Mouse (Mus musculus): ENCODE measurements at regions not wholly inside any gene's neighbourhood (a gene's known extent, or its start where the extent isn't known, plus 50 kb on each side); places are given as distances from the start of the nearest gene placed in this dataset.

DNA sequence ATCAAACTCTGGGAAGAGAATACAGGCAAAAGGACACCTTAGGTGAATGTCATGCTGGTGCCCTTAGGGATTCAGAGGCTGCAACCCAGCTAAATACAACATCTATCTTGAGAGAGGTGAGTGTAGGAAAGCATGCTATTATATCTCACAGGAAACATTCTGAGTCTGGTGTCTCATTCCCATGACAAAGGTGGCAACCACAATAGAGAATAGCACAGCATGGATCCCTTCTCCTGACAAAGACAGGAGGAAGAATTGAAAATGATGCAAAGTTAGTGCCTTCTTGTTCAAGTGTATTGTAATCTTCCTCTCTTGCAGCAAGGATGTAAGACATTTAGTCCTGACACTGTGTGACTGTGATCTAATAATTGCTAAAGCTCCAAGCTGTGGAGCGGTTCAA, 532.8 kb downstream of the Tfec start:
- DNase-seq = no peak

DNA sequence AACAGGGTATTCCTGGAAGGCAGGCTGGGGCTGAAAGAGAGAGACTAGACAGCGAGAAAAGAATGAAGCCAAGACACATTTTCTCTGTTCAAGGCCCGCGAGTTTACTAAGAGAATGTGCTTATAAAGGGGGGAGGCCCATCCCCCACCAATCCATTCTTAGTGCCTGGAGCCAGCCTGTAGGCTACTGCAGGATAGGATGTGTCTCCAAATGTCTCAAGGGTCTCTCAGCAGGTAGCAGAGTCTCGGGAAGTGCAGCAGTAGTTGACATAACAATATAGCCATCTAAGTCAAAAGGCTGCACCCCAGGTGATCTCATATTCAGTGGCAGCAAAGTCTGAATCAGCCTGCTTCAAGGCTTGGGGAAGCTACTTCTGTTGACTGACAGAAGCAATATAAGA, 536.2 kb downstream of the Tfec start:
- no peak for DNase-seq

DNA sequence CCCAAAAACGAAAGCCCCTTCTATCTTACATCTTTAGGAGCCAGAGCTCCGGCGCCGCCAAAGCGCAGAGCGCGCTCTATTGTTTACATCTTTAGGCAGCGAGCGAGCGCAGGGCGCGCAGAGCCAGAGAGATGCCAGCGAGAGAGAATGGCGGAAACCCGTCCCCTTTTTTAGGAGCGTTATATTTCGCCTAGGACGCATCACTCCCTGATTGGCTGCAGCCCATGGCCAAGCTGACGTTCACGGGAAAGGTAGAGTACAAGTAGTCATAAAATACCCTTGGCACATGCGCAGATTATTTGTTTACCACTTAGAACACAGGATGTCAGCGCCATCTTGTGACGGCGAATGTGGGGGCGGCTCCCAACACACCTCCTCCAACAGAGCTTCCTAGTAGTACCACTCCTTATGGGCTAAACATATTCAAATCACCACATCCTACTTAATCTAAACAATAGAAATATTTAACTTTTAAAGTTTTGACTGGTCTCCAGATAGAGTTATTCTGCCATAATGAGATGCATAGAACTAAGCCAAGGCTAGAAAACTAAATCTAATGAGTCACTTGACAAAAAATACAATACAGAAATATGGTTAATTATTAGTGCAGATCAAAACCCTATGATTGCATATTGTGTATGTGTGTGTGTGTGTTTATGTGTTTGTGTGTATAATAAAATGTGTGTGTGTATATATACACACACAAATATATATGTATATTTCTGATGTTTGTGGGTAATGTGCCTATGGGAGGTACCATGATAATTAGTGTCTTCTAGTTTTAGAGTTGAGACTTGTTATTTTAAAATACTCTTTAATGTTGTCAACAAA, 538.1 kb downstream of the Tfec start:
- DNase-seq = peak in 1 of 2 experiments; percentile 3

DNA sequence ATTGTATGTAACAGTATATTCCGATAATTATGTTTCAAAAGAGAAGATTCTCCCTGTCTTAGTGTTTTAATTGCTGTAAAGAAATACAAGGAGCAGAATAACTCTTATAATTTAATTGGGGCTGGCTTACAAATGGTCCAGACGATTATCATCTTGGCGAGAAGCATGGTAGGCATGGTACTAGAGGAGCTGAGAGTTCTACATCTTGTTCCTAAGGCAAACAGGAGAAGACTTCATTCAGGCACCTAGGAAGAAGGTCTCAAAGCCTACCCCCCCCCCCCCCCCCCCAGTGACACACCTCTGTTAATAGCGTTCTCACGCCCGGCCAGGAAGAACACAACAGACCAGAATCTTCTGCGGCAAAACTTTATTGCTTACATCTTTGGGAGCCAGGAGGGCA, 538.8 kb downstream of the Tfec start:
- no peak for DNase-seq

DNA sequence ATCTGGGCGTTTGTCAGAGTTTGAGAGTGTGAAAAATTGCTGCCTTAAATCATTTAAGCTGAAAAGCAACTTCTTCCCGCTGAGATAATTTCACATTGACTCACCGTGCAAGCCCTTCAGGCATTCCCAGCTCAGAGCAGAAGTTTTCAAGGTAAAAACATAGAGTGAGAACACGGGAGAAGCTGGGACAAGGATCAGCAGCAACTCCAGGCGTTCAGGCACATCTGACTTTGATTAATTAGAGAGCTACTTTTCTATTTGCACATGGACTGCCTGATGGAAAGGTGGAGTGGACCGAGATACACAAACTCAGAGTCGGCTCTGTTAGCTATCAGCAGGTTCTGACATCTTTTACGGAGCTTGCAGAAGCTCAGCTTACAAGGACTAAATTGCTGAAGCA, 564.6 kb downstream of the Tfec start:
- no peak for DNase-seq

DNA sequence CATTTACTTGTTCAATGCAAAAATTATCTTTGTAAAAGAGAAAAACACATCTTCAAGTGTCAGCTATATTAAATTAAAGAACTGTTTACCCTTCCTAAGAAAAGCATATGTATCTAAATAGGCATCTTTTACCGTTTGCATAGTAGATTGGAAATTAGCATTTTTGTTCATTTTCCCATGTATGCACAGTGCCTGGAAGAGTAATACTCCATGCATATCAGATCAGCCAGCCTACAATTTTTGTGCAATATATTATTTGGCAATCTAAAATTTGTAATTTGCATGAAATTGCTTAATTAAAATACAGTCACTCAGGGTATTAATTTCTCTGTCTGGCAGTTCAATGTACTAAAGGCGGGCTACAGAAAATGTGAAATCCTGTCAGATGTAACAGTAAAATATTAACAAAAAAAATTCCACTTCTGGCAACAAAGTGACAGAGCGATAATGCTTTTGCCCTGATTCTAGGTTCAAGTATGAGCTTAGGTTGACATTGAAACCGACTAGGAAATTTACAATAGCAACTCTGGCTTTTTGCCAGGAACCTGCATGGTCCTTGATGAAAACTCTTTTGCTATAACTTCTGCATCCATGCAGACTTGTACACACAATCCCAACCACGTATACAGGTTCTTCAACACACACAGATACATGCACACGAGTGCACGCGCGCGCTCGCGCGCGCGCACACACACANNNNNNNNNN, 583.8 kb downstream of the Tfec start:
- DNase-seq = no peak

DNA sequence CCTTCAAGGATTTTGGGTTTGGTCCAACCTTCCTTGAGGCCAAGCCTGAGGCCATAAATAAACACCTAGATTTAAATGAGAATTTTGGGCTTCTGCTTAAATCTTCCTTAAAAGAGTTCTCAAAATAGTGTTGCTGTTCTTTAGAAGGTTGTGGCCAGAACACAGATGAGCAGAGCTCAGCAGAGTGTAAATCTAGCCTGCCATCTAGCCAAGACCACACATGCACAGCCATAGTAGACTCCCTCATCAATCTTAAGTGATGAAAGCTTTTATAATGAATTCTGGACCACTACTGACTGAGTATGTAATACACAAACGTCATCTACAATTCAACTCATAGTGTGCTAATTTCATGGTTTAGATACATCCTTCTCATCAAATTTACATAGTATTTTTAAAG, 585.3 kb downstream of the Tfec start:
- DNase-seq = no peak

DNA sequence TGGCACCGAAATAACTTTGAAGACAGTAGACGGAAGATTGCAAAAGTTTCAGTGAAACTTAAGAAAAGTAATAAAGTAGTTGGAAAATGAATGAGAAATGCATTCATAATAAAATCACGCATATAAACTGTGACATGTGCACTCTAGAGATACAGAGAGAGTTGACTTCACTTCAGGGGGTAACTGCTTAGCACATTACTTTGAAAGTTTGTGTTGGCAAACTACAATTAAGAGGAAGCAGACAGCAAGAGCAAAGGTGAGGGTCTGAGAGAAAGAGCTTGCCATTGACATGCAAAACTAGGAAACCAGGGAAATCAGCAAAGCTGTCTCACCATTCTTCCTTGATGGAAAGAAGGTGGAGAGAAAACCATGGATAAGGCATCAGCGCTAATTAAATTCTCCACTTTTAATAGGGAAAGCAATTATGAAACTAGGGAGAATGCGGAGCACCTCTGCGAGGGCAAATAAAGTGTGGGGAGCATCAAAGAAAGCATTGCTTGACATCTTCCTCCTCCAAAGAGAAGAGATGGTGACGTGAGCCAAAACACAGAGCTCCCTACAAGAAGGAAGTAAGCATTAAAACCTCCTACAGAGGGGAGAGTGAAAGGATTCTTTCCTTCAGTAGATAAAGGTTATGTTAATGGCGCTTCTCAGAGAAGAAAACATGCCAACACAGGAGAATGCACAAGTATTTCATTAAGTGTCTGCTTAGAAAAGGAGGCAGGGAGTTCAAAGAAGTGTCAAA, 563.0 kb downstream of the Mdfic start:
- DNase-seq = no peak

DNA sequence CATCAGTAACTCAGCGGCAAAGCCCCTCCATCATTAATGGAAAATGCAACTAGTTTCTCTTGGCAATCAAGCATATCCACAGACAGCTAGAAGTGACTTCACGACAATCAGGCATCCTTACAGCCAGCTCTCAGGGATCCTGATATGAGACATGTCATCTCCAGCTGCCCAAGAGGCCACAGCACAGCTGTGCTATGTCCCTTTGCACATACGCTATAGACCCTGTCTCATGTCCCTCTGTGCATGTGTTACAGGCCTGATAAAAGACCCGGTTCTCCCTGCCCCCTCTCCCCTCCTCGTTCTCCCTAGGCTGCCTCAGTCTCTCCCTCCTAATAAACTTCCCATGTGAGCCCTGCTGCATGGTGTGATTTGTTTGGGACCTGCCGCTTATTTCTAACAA, 561.5 kb downstream of the Mdfic start:
- DNase-seq = no peak
